Mouse (Mus musculus): ENCODE results near the gene B3gnt4. TPM values are rescaled to one million over a fixed set of nuclear protein-coding genes. Genes with fewer than 3 reads are reported as not detected.

The B3gnt4 gene
- total and polyA plus RNA-seq, 2 experiments: not detected

DNA sequence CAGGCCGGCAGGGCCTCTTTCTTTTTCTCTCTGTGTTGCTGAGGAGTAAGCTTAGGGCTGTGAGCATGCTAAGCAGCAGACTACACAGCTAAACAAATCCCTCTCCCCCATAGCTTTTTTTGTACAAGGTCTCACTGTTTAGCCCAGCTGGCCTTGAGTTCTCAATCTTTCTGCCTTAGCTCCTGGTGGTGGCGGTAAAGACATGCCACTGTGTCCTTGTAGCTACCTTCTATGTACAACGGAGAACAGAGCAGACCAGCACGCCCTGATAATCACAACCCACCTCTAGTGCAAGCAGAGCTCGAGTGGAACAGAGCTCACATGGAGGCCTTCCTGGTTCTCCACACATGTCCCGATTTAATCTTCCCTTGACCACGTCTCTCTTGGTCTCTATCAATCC lies 18.4 kb downstream of the B3gnt4 start:
- peaks cover 2% of the 10 kb centered on the region; the same call in 1 of the 2 replicates for H3K4me1 ChIP-seq (ENCODE audit: control insufficient read depth, insufficient read depth, low read length)
- peaks cover under 1% of the 10 kb centered on the region; the same call in 1 of the 2 replicates for H3K79me2 ChIP-seq (ENCODE audit: control insufficient read depth, insufficient read depth, low read length)
- H3K36me3 ChIP-seq (ENCODE audit: control insufficient read depth, insufficient read depth, low read length): peaks cover 33% of the 10 kb centered on the region
- H3K4me3 ChIP-seq (ENCODE audit: insufficient read depth, low read depth, low read length): no peak overlapping the region
- DNase-seq (ENCODE audit: extremely low read depth, low read depth, low spot score): no peak
- no peak for TF ChIP-seq CTCF (IDR thresholded peaks at IDR 0.05; ENCODE audit: low read depth, low read length)
- no peak overlapping the region for H3K27ac ChIP-seq (replicated peaks; ENCODE audit: insufficient read depth, low read depth, low read length)
- no peaks in the 10 kb centered on the region for H3K27me3 ChIP-seq (ENCODE audit: control insufficient read depth, insufficient read depth, low read length)
- 90% methylated on average over 7 of the region's 7 CpGs for WGBS
- no peak overlapping the region for H3K9ac ChIP-seq (ENCODE audit: low read depth, low read length)

DNA sequence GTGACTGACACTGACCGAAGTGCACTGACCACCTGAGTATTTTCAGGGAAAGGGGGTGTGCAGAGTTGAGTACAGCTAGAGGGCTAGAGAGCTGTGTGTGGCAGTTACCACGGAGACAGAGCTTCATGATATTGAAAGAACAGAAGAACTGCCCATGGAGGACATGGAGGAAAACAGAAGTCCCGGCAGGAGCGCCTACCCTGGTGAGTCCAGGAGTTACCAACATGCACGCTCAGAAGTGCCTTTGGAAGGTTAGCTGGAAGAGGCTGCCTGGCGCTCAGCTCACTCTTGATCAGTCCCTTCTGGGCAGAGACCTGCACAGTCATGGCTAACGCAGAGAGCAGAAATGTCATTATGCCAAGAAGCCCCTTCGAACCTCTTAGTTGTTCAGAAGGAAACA lies 19.8 kb downstream of the B3gnt4 start:
- peaks cover 35% of the 10 kb centered on the region for H3K36me3 ChIP-seq (ENCODE audit: control insufficient read depth, insufficient read depth, low read length)
- no peaks in the 10 kb centered on the region for H3K4me1 ChIP-seq (ENCODE audit: control insufficient read depth, insufficient read depth, low read length)
- no peak overlapping the region for H3K9ac ChIP-seq (ENCODE audit: low read depth, low read length)
- 92% methylated on average over 8 of the region's 8 CpGs for WGBS
- H3K27ac ChIP-seq (replicated peaks; ENCODE audit: insufficient read depth, low read depth, low read length): no peak overlapping the region
- no peaks in the 10 kb centered on the region for H3K27me3 ChIP-seq (ENCODE audit: control insufficient read depth, insufficient read depth, low read length)
- H3K79me2 ChIP-seq (ENCODE audit: control insufficient read depth, insufficient read depth, low read length): no peaks in the 10 kb centered on the region
- H3K4me3 ChIP-seq (ENCODE audit: insufficient read depth, low read depth, low read length): no peak overlapping the region
- DNase-seq (ENCODE audit: extremely low read depth, low read depth, low spot score): no peak
- TF ChIP-seq POLR2A (IDR thresholded peaks at IDR 0.05; ENCODE audit: extremely low read depth, insufficient read depth, low read length) (no peak), CTCF (IDR thresholded peaks at IDR 0.05; ENCODE audit: low read depth, low read length) (no peak)

DNA sequence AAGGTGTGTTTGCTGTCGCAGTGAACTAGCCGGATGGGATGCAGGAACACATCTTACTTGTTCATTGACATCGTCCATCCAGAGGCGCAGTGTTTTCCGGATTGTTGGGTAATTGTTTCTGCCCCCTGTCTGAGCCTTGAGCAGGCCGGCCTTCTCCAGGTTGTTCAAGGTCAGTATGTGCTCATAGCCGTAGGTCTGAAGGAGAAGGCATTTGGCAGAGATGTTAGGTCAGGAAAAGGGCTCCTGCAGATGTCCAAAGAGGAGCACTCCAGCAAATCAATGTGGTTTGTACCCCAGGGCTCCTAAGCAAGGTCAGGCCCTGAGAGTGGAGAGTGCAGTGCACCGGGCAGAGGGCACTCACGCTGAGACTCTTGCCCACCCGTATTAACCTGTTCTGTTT lies 23.5 kb downstream of the B3gnt4 start:
- no peaks in the 10 kb centered on the region for H3K4me1 ChIP-seq (ENCODE audit: control insufficient read depth, insufficient read depth, low read length)
- DNase-seq (ENCODE audit: extremely low read depth, low read depth, low spot score): no peak
- H3K9ac ChIP-seq (ENCODE audit: low read depth, low read length): no peak overlapping the region
- H3K27ac ChIP-seq (replicated peaks; ENCODE audit: insufficient read depth, low read depth, low read length): no peak overlapping the region
- H3K79me2 ChIP-seq (ENCODE audit: control insufficient read depth, insufficient read depth, low read length): no peaks in the 10 kb centered on the region
- TF ChIP-seq POLR2A (IDR thresholded peaks at IDR 0.05; ENCODE audit: extremely low read depth, insufficient read depth, low read length) (no peak), CTCF (IDR thresholded peaks at IDR 0.05; ENCODE audit: low read depth, low read length) (no peak)
- H3K27me3 ChIP-seq (ENCODE audit: control insufficient read depth, insufficient read depth, low read length): no peaks in the 10 kb centered on the region
- peaks cover 44% of the 10 kb centered on the region for H3K36me3 ChIP-seq (ENCODE audit: control insufficient read depth, insufficient read depth, low read length)
- WGBS: 94% methylated on average over 10 of the region's 10 CpGs
- no peak overlapping the region for H3K4me3 ChIP-seq (ENCODE audit: insufficient read depth, low read depth, low read length)

DNA sequence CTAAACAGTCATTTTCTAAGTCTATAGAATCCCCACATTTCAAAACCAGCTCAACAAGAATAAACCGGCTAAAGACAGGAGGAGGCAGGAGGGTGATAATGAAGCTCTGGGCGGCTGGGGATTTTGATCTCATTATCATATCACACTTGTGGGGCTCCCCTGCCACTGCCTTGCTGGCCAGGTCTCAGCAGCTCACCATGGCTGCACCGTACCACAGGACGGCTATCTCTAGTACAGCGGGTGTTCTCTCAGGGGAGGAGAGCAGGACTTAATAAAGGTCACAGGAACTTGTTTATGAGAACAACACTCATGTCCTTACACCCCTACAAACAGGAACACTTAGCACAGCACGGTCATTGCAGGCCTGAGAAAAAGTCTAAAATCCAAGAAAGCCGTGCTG lies 45.4 kb downstream of the B3gnt4 start:
- no peak overlapping the region for H3K27ac ChIP-seq (replicated peaks; ENCODE audit: insufficient read depth, low read depth, low read length)

DNA sequence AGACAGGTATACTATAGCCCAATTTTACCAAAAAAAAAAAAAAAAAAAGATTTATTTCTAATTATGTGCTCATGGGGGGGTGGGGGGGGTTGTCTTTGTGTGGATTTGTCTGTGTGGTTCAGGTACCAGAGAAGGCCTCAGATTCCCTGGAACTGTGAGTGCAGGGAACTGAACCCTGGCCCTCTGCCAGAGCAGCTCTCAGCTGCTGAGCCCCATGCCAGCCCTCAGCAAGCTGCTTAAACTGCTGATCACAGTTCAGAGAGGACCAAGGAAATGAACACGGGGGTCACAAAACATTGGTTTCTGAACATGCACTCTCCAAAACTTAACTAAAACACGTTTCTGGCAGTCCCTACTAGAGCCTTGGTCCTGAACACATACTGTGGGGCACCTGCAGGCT lies 46.2 kb downstream of the B3gnt4 start:
- Histone ChIP-seq H3K27me3 (ENCODE audit: control insufficient read depth, insufficient read depth, low read length) (no peaks in the 10 kb centered on the region), H3K79me2 (ENCODE audit: control insufficient read depth, insufficient read depth, low read length) (no peaks in the 10 kb centered on the region), H3K36me3 (ENCODE audit: control insufficient read depth, insufficient read depth, low read length) (peaks cover 14% of the 10 kb centered on the region; the same call in 1 of the 2 replicates), H3K27ac (replicated peaks; ENCODE audit: insufficient read depth, low read depth, low read length) (0 out of 2 replicates have a peak overlapping the region, but pooled peaks have one; percentile 53), H3K4me1 (ENCODE audit: control insufficient read depth, insufficient read depth, low read length) (peaks cover 1% of the 10 kb centered on the region; the same call in 1 of the 2 replicates), H3K4me3 (ENCODE audit: insufficient read depth, low read depth, low read length) (no peak overlapping the region), H3K9ac (ENCODE audit: low read depth, low read length) (no peak overlapping the region)
- DNase-seq (ENCODE audit: extremely low read depth, low read depth, low spot score): peak; percentile 57
- WGBS: 22% methylated on average over 2 of the region's 2 CpGs
- TF ChIP-seq CTCF (IDR thresholded peaks at IDR 0.05; ENCODE audit: low read depth, low read length): no peak
- no peak for TF ChIP-seq POLR2A (IDR thresholded peaks at IDR 0.05; ENCODE audit: extremely low read depth, insufficient read depth, low read length)

More for the DNA sequence above, 45.4 kb downstream of the B3gnt4 start:
- no peak for DNase-seq (ENCODE audit: extremely low read depth, low read depth, low spot score)
- Histone ChIP-seq H3K27me3 (ENCODE audit: control insufficient read depth, insufficient read depth, low read length) (no peaks in the 10 kb centered on the region), H3K4me3 (ENCODE audit: insufficient read depth, low read depth, low read length) (no peak overlapping the region), H3K36me3 (ENCODE audit: control insufficient read depth, insufficient read depth, low read length) (peaks cover 12% of the 10 kb centered on the region; the same call in 1 of the 2 replicates), H3K4me1 (ENCODE audit: control insufficient read depth, insufficient read depth, low read length) (peaks cover 1% of the 10 kb centered on the region; the same call in 1 of the 2 replicates), H3K9ac (ENCODE audit: low read depth, low read length) (no peak overlapping the region), H3K79me2 (ENCODE audit: control insufficient read depth, insufficient read depth, low read length) (no peaks in the 10 kb centered on the region)
- TF ChIP-seq CTCF (IDR thresholded peaks at IDR 0.05; ENCODE audit: low read depth, low read length) (no peak), POLR2A (IDR thresholded peaks at IDR 0.05; ENCODE audit: extremely low read depth, insufficient read depth, low read length) (no peak)
- WGBS: 96% methylated on average over 7 of the region's 7 CpGs

DNA sequence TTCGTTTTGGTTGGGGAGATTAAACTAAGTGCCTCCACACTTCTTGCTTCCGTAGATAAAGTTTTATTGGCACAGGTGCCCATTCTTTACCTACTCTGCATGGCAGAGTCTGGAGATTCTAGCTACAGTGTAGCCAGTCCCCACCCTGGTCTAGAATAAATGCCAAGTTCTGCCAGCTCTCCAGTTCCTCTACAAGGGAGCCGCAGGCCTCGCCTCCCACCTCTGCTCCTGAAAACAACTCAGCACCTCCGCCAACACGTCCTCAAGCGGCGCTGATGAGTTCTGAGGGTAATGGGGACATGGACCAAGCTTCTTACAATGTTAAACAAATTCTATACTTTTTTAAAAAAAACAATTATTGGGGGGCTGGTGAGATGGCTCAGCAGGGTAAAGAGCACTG lies 49.3 kb downstream of the B3gnt4 start:
- Histone ChIP-seq H3K9ac (ENCODE audit: low read depth, low read length) (no peak overlapping the region), H3K36me3 (ENCODE audit: control insufficient read depth, insufficient read depth, low read length) (peaks cover 32% of the 10 kb centered on the region), H3K79me2 (ENCODE audit: control insufficient read depth, insufficient read depth, low read length) (no peaks in the 10 kb centered on the region; the same call in 1 of the 2 replicates), H3K27ac (replicated peaks; ENCODE audit: insufficient read depth, low read depth, low read length) (no peak overlapping the region), H3K27me3 (ENCODE audit: control insufficient read depth, insufficient read depth, low read length) (no peaks in the 10 kb centered on the region), H3K4me1 (ENCODE audit: control insufficient read depth, insufficient read depth, low read length) (peaks cover 1% of the 10 kb centered on the region; the same call in 1 of the 2 replicates), H3K4me3 (ENCODE audit: insufficient read depth, low read depth, low read length) (no peak overlapping the region)
- no peak for DNase-seq (ENCODE audit: extremely low read depth, low read depth, low spot score)
- no peak for TF ChIP-seq POLR2A (IDR thresholded peaks at IDR 0.05; ENCODE audit: extremely low read depth, insufficient read depth, low read length)
- no peak for TF ChIP-seq CTCF (IDR thresholded peaks at IDR 0.05; ENCODE audit: low read depth, low read length)
- WGBS: 96% methylated on average over 8 of the region's 8 CpGs

Data from liver, adult 2 months (tissue).